Mouse (Mus musculus): ENCODE measurements around the gene Rmi2. TPM values are rescaled to one million over a fixed set of nuclear protein-coding genes. Genes with fewer than 3 reads are reported as not detected.
A peak's percentile ranks its signal among the peaks of the same experiment; 100 is the strongest.

Rmi2 gene
- polyA plus RNA-seq, 1 experiment from 2014 or later, result 2.5 TPM

GRCm38 (mm10) chr16:10916271-10916670 is 81.4 kb downstream of the Rmi2 start:
- no peak for DNase-seq (ENCODE audit: low spot score)
- Histone ChIP-seq H3K4me3 (no peak overlapping the region), H3K36me3 (no peaks in the 10 kb centered on the region), H3K27me3 (ENCODE audit: insufficient read depth, poor library complexity, severe bottlenecking) (no peaks in the 10 kb centered on the region), H3K4me1 (replicated peaks) (peaks cover 3% of the 10 kb centered on the region; the same call in 1 of the 2 replicates), H3K9me3 (no peaks in the 10 kb centered on the region), H3K27ac (no peak overlapping the region)
- 72% methylated on average over 3 of the region's 3 CpGs for WGBS

GRCm38 (mm10) chr16:10919856-10920255 is 85.0 kb downstream of the Rmi2 start:
- no peak for DNase-seq (ENCODE audit: low spot score)
- Histone ChIP-seq H3K36me3 (no peaks in the 10 kb centered on the region), H3K27me3 (ENCODE audit: insufficient read depth, poor library complexity, severe bottlenecking) (no peaks in the 10 kb centered on the region), H3K4me3 (no peak overlapping the region), H3K27ac (peak overlapping the region; percentile 45; the same call in 1 of the 2 replicates), H3K4me1 (replicated peaks) (peaks cover 11% of the 10 kb centered on the region), H3K9me3 (no peaks in the 10 kb centered on the region)

- no peak overlapping the region for H3K4me3 ChIP-seq
- H3K9me3 ChIP-seq, result no peaks in the 10 kb centered on the region
- DNase-seq (ENCODE audit: low spot score), result no peak
- no peaks in the 10 kb centered on the region for H3K36me3 ChIP-seq
- no peaks in the 10 kb centered on the region for H3K27me3 ChIP-seq (ENCODE audit: insufficient read depth, poor library complexity, severe bottlenecking)
- H3K27ac ChIP-seq, result 0 out of 2 replicates have a peak overlapping the region, but pooled peaks have one; percentile 45
- peaks cover 15% of the 10 kb centered on the region for H3K4me1 ChIP-seq (replicated peaks)
- WGBS, result 75% methylated on average over 5 of the region's 5 CpGs
These were observed 88.7 kb downstream of the Rmi2 start for GRCm38 (mm10) chr16:10923561-10923960.

GRCm38 (mm10) chr16:10925591-10926180 is 90.8 kb downstream of the Rmi2 start:
- Histone ChIP-seq H3K36me3 (no peaks in the 10 kb centered on the region), H3K27me3 (ENCODE audit: insufficient read depth, poor library complexity, severe bottlenecking) (no peaks in the 10 kb centered on the region), H3K9me3 (peaks cover 12% of the 10 kb centered on the region), H3K27ac (peak overlapping the region; percentile 68), H3K4me3 (no peak overlapping the region), H3K4me1 (replicated peaks) (peaks cover 16% of the 10 kb centered on the region)
- WGBS, result 67% methylated on average over 7 of the region's 7 CpGs
- DNase-seq (ENCODE audit: low spot score), result no peak

GRCm38 (mm10) chr16:10927026-10927425 is 92.2 kb downstream of the Rmi2 start:
- Histone ChIP-seq H3K27ac (no peak overlapping the region), H3K4me3 (no peak overlapping the region)
- 97% methylated on average over 1 of the region's 1 CpGs for WGBS

GRCm38 (mm10) chr16:10933372-10933771 is 98.5 kb downstream of the Rmi2 start:
- H3K4me1 ChIP-seq (replicated peaks), result peaks cover 39% of the 10 kb centered on the region
- H3K36me3 ChIP-seq, result no peaks in the 10 kb centered on the region
- no peak overlapping the region for H3K4me3 ChIP-seq
- WGBS, result 87% methylated on average over 3 of the region's 3 CpGs
- H3K9me3 ChIP-seq, result peaks cover 16% of the 10 kb centered on the region
- peak overlapping the region; percentile 75 for H3K27ac ChIP-seq
- DNase-seq (ENCODE audit: low spot score), result no peak
- H3K27me3 ChIP-seq (ENCODE audit: insufficient read depth, poor library complexity, severe bottlenecking), result no peaks in the 10 kb centered on the region

More at GRCm38 (mm10) chr16:10927026-10927425, 92.2 kb downstream of the Rmi2 start:
- no peak for DNase-seq (ENCODE audit: low spot score)
- Histone ChIP-seq H3K4me1 (replicated peaks) (peaks cover 16% of the 10 kb centered on the region), H3K27me3 (ENCODE audit: insufficient read depth, poor library complexity, severe bottlenecking) (no peaks in the 10 kb centered on the region), H3K36me3 (no peaks in the 10 kb centered on the region), H3K9me3 (peaks cover 16% of the 10 kb centered on the region)

GRCm38 (mm10) chr16:10934047-10934446 is 99.2 kb downstream of the Rmi2 start:
- H3K27me3 ChIP-seq (ENCODE audit: insufficient read depth, poor library complexity, severe bottlenecking), result no peaks in the 10 kb centered on the region
- peak overlapping the region; percentile 75 for H3K27ac ChIP-seq
- peaks cover 16% of the 10 kb centered on the region for H3K9me3 ChIP-seq
- no peaks in the 10 kb centered on the region for H3K36me3 ChIP-seq
- DNase-seq (ENCODE audit: low spot score), result no peak
- no peak overlapping the region for H3K4me3 ChIP-seq
- 100% methylated on average over 1 of the region's 1 CpGs for WGBS
- H3K4me1 ChIP-seq (replicated peaks), result peaks cover 39% of the 10 kb centered on the region

- no peaks in the 10 kb centered on the region for H3K27me3 ChIP-seq (ENCODE audit: insufficient read depth, poor library complexity, severe bottlenecking)
- H3K27ac ChIP-seq, result peak overlapping the region; percentile 92
- no peak overlapping the region for H3K4me3 ChIP-seq
- peak; percentile 80 for DNase-seq (ENCODE audit: low spot score)
- H3K36me3 ChIP-seq, result no peaks in the 10 kb centered on the region
- 15% methylated on average over 5 of the region's 5 CpGs for WGBS
- H3K4me1 ChIP-seq (replicated peaks), result peaks cover 41% of the 10 kb centered on the region
- no peaks in the 10 kb centered on the region for H3K9me3 ChIP-seq
These were observed 102.0 kb downstream of the Rmi2 start for GRCm38 (mm10) chr16:10936700-10937319.

GRCm38 (mm10) chr16:10937497-10937896 is 102.6 kb downstream of the Rmi2 start:
- no peak for DNase-seq (ENCODE audit: low spot score)
- Histone ChIP-seq H3K27me3 (ENCODE audit: insufficient read depth, poor library complexity, severe bottlenecking) (no peaks in the 10 kb centered on the region), H3K4me3 (no peak overlapping the region), H3K4me1 (replicated peaks) (peaks cover 48% of the 10 kb centered on the region), H3K9me3 (no peaks in the 10 kb centered on the region), H3K36me3 (no peaks in the 10 kb centered on the region), H3K27ac (peak overlapping the region; percentile 92)
- WGBS, result 86% methylated on average over 11 of the region's 11 CpGs

GRCm38 (mm10) chr16:10939932-10940331 is 105.1 kb downstream of the Rmi2 start:
- peak overlapping the region; percentile 30; the same call in 1 of the 2 replicates for H3K27ac ChIP-seq
- 89% methylated on average over 4 of the region's 4 CpGs for WGBS
- H3K27me3 ChIP-seq (ENCODE audit: insufficient read depth, poor library complexity, severe bottlenecking), result no peaks in the 10 kb centered on the region
- DNase-seq (ENCODE audit: low spot score), result no peak
- H3K36me3 ChIP-seq, result no peaks in the 10 kb centered on the region
- no peak overlapping the region for H3K4me3 ChIP-seq
- H3K9me3 ChIP-seq, result no peaks in the 10 kb centered on the region
- peaks cover 41% of the 10 kb centered on the region for H3K4me1 ChIP-seq (replicated peaks)

GRCm38 (mm10) chr16:10940661-10941060 is 105.8 kb downstream of the Rmi2 start:
- peaks cover 38% of the 10 kb centered on the region for H3K4me1 ChIP-seq (replicated peaks)
- H3K27me3 ChIP-seq (ENCODE audit: insufficient read depth, poor library complexity, severe bottlenecking), result no peaks in the 10 kb centered on the region
- no peak for DNase-seq (ENCODE audit: low spot score)
- H3K36me3 ChIP-seq, result no peaks in the 10 kb centered on the region
- H3K9me3 ChIP-seq, result no peaks in the 10 kb centered on the region
- H3K27ac ChIP-seq, result peak overlapping the region; percentile 30
- 76% methylated on average over 2 of the region's 2 CpGs for WGBS
- no peak overlapping the region for H3K4me3 ChIP-seq
